ENCODE assay signal across 10 mouse cellular contexts in genomic region chr11:88539637-88540478, GRCm38 (mm10).
DNase-seq lines count a peak whose midpoint lies in the region; ATAC-seq and TF ChIP-seq lines count a peak whose summit lies in the region.
"Had no signal": no experiment of that assay in that cellular context is flagged by ENCODE, and none has a peak within 500 bp of the region (broad histone marks: within the 10 kb centered on the region; RNA-seq: fewer than 3 reads in every experiment).

No protein-coding gene starts in this region.

- DNase-seq in heart, postnatal 36 days: no peak
- DNase-seq in midbrain, postnatal 0 days (ENCODE audit: low spot score): peak; percentile 64
- no peak for DNase-seq in thymus, postnatal 14 days
- no peak for DNase-seq in left cerebral cortex, adult 11 months (ENCODE audit: low spot score)
- no peak for DNase-seq in cerebellum, adult 9-10 months
- DNase-seq: kidney, adult 11 months had no signal

- 48% methylated on average over 8 of the region's 8 CpGs for WGBS in heart, embryonic 14.5 days
- 47% methylated on average over 8 of the region's 8 CpGs for WGBS in hindbrain, embryonic 12.5 days
- WGBS in midbrain, postnatal 0 days: 59% methylated on average over 8 of the region's 8 CpGs

- no peak for TF ChIP-seq CTCF in cortical plate, adult 2 months (IDR thresholded peaks at IDR 0.05; ENCODE audit: extremely low read depth, insufficient read depth, low read length)
- no peak for TF ChIP-seq CTCF in midbrain, postnatal 0 days (IDR thresholded peaks at IDR 0.05)

- H3K36me3 ChIP-seq in heart, embryonic 14.5 days (ENCODE audit: control insufficient read depth, insufficient read depth, low read length): no peaks in the 10 kb centered on the region
- H3K36me3 ChIP-seq in hindbrain, embryonic 12.5 days: no peaks in the 10 kb centered on the region
- H3K36me3 ChIP-seq in midbrain, postnatal 0 days (ENCODE audit: insufficient read depth, low read length): no peaks in the 10 kb centered on the region

- H3K4me3 ChIP-seq in heart, embryonic 14.5 days (ENCODE audit: control insufficient read depth in 1 of 2, insufficient read depth in 1 of 2, low read depth in 1 of 2, low read length in 2 of 2): no peak overlapping the region
- no peak overlapping the region for H3K4me3 ChIP-seq in cortical plate, adult 2 months (ENCODE audit: insufficient read depth, low read length)
- H3K4me3 ChIP-seq in hindbrain, embryonic 12.5 days: no peak overlapping the region
- no peak overlapping the region for H3K4me3 ChIP-seq in midbrain, postnatal 0 days (ENCODE audit: low read depth, low read length)
- H3K4me3 ChIP-seq: erythroblast, embryonic 14.5 days had no signal

- no peak for TF ChIP-seq POLR2A in cortical plate, adult 2 months (IDR thresholded peaks at IDR 0.05; ENCODE audit: extremely low read depth, insufficient read depth, low read length)

- intact Hi-C loops in heart, postnatal 36 days (cut with DNase I): no loop called here

- H3K4me2 ChIP-seq in heart, embryonic 14.5 days (ENCODE audit: low read length): no peak overlapping the region
- no peak overlapping the region for H3K4me2 ChIP-seq in hindbrain, embryonic 12.5 days (replicated peaks)
- H3K4me2 ChIP-seq in midbrain, postnatal 0 days (ENCODE audit: low read depth, low read length, poor library complexity, severe bottlenecking): no peak overlapping the region

- H3K9ac ChIP-seq in heart, embryonic 14.5 days (ENCODE audit: low read length): 0 out of 2 replicates have a peak overlapping the region, but pooled peaks have one; percentile 4
- no peak overlapping the region for H3K9ac ChIP-seq in hindbrain, embryonic 12.5 days
- H3K9ac ChIP-seq in midbrain, postnatal 0 days (replicated peaks; ENCODE audit: low read length, poor library complexity, severe bottlenecking): no peak overlapping the region

- peak overlapping the region; percentile 29 to 69 for H3K27ac ChIP-seq in heart, embryonic 14.5 days (replicated peaks in 1 of 2; ENCODE audit: control insufficient read depth in 1 of 2, insufficient read depth in 1 of 2, low read depth in 2 of 2, low read length in 2 of 2)
- 0 out of 2 replicates have a peak overlapping the region, but pooled peaks have one; percentile 53 for H3K27ac ChIP-seq in cortical plate, adult 2 months (ENCODE audit: insufficient read depth, low read length)
- peak overlapping the region; percentile 49 for H3K27ac ChIP-seq in hindbrain, embryonic 12.5 days
- no peak overlapping the region; the same call in 1 of the 2 replicates for H3K27ac ChIP-seq in midbrain, postnatal 0 days (ENCODE audit: low read depth, low read length)

- peaks cover 54 to 70% of the 10 kb centered on the region in 2 experiments for H3K4me1 ChIP-seq in heart, embryonic 14.5 days (ENCODE audit: control insufficient read depth in 2 of 2, insufficient read depth in 2 of 2, low read length in 2 of 2)
- H3K4me1 ChIP-seq in cortical plate, adult 2 months (ENCODE audit: control insufficient read depth, insufficient read depth, low read length): peaks cover 3% of the 10 kb centered on the region
- H3K4me1 ChIP-seq in hindbrain, embryonic 12.5 days: peaks cover 90% of the 10 kb centered on the region
- peaks cover 22% of the 10 kb centered on the region; the same call in 1 of the 2 replicates for H3K4me1 ChIP-seq in midbrain, postnatal 0 days (ENCODE audit: insufficient read depth, low read length)

- H3K9me3 ChIP-seq in heart, embryonic 14.5 days (ENCODE audit: control insufficient read depth, low read length): no peaks in the 10 kb centered on the region
- H3K9me3 ChIP-seq in hindbrain, embryonic 12.5 days (replicated peaks): no peaks in the 10 kb centered on the region
- no peaks in the 10 kb centered on the region for H3K9me3 ChIP-seq in midbrain, postnatal 0 days (ENCODE audit: low read length)

- no peaks in the 10 kb centered on the region for H3K27me3 ChIP-seq in heart, embryonic 14.5 days (ENCODE audit: control insufficient read depth, insufficient read depth, low read length)
- no peaks in the 10 kb centered on the region for H3K27me3 ChIP-seq in hindbrain, embryonic 12.5 days
- H3K27me3 ChIP-seq in midbrain, postnatal 0 days (ENCODE audit: insufficient read depth, low read length): no peaks in the 10 kb centered on the region

- no peak for ATAC-seq in heart, embryonic 14.5 days (ENCODE audit: insufficient number of reproducible peaks, insufficient read depth, low FRiP score, low read depth)
- ATAC-seq in hindbrain, embryonic 12.5 days (ENCODE audit: low FRiP score): no peak
- ATAC-seq in midbrain, postnatal 0 days (ENCODE audit: low FRiP score): peak; percentile 54; the same call in 1 of the 2 replicates
